Mouse (Mus musculus): ENCODE measurements at regions not wholly inside any gene's neighbourhood (a gene's known extent, or its start where the extent isn't known, plus 50 kb on each side); places are given as distances from the start of the nearest gene placed in this dataset.

- peak in 1 of 2 experiments; percentile 2 for DNase-seq
These were observed 73.6 kb downstream of the Rtl3 start for GRCm38 (mm10) chrX:106766812-106767211.

Data from kidney, postnatal 4 days (tissue).